Mouse (Mus musculus): ENCODE measurements around the gene Tstd2.

DNA sequence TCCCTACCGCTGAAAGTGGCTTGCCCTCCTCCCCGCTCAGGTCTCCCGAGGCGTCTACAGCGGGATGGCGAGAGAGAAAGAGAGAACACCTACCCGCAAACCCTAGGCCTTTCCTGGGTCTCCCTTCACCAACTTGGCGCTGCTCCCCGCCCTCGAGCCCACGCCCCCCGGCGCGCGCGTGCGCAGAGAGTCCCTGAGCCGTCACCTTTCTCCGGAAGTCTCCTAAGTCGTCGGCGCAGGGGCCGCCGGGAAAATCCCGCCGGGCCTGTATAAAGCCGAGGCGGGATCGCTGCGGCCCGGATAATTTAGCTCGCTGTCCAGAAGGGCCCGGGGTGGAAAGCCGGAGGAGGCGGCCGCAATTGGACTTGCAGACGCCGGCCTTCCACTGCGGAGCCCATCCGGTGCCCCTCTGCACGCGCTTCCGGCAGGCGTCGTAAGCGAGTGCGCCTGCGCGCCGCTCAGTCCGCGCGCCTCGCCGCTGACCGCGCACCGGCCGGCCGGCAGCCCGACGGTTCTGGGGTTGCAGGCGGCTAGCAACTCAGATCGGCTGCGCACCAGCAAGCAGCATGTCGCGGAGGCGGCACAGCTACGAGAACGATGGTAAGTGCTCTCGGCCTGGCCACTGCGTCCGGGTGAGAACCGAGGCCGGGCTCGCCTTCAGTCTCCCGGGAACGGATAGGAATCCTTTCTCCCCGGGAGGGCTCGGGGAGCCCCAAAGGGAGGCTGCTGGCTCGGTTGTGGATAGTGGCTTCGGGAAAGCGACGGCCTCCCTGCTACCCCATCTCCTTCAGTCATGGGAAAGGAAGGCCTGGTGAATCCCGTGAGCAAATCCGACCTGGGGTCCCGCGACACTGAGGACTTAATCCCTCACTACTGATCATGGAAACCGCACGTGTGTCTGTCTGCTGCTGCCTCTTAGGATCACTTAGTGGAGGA, at the start of gene Tstd2, which contains the start of gene Ncbp1:
- TF ChIP-seq CTCF (IDR thresholded peaks at IDR 0.05; ENCODE audit: insufficient read depth, low read length) = no peak
- peak; percentile 78; the same call in 1 of the 2 replicates for TF ChIP-seq POLR2A (IDR thresholded peaks at IDR 0.05; ENCODE audit: borderline replicate concordance, extremely low read depth, low read depth, low read length)
